Mouse (Mus musculus) gastrocnemius, postnatal 4 days (tissue): Measurements from ENCODE around the gene Akt2. TPM values are rescaled to one million over a fixed set of nuclear protein-coding genes. Genes with fewer than 3 reads are reported as not detected.

ENCODE experiments used
- total RNA-seq, 2 experiments: library from RNA; stranded (reverse); gene quantifications; 2 replicates each; pipeline ENCODE4 v1.2.3; 2021

Gene Akt2
- total RNA-seq, 2 experiments from 2014 or later: 183 to 188 TPM

Other genes starting within 250 kb of the Akt2 start
- 10 to 100 TPM; 11.0 to 11.5 TPM for gene Shkbp1, start 235.5 kb upstream of the Akt2 start, total RNA-seq
- not detected for gene Gm20479, start 234.1 kb upstream of the Akt2 start, total RNA-seq
- under 1 TPM; 0.21 to 0.34 TPM for gene Sptbn4, start 143.9 kb upstream of the Akt2 start, total RNA-seq
- 10 to 100 TPM; 29.0 to 36.5 TPM for gene Blvrb, start 143.6 kb upstream of the Akt2 start, total RNA-seq
- gene Sertad3, start 117.8 kb upstream of the Akt2 start, total RNA-seq: 10 to 100 TPM; 13.0 to 13.6 TPM
- 10 to 100 TPM; 15.6 to 16.2 TPM for gene Sertad1, start 104.6 kb upstream of the Akt2 start, total RNA-seq
- gene Prx, start 92.2 kb upstream of the Akt2 start, total RNA-seq: 10 to 100 TPM; 36.6 to 38.2 TPM
- 1 to 10 TPM in 1 of 2 experiments, under 1 TPM in 1; 0.73 to 1.1 TPM for gene Hipk4, start 68.3 kb upstream of the Akt2 start, total RNA-seq
- gene Pld3, start 38.3 kb upstream of the Akt2 start, total RNA-seq: 10 to 100 TPM; 45.0 to 47.7 TPM
- gene 2310022A10Rik, start 38.3 kb upstream of the Akt2 start, total RNA-seq: 100 to 1,000 TPM; 100 to 115 TPM
- gene Ttc9b, start 62.4 kb downstream of the Akt2 start, total RNA-seq: not detected
- 10 to 100 TPM; 19.2 to 20.0 TPM for gene Map3k10, start 83.0 kb downstream of the Akt2 start, total RNA-seq
- 1 to 10 TPM; 1.4 to 2.1 TPM for gene Zfp607b, start 97.8 kb downstream of the Akt2 start, total RNA-seq
- gene Zfp60, start 139.8 kb downstream of the Akt2 start, total RNA-seq: 10 to 100 TPM; 10.9 to 12.8 TPM
- 1 to 10 TPM; 4.6 to 6.2 TPM for gene Zfp626, start 215.6 kb downstream of the Akt2 start, total RNA-seq
- gene Zfp59, start 247.1 kb downstream of the Akt2 start, total RNA-seq: 1 to 10 TPM; 2.8 to 3.0 TPM